Mouse (Mus musculus) lung, embryonic 16.5 days (tissue): ENCODE data around the gene Tpm1. TPM values are rescaled to one million over a fixed set of nuclear protein-coding genes. Genes with fewer than 3 reads are reported as not detected.

Source experiments
- ATAC-seq: fragments of 200-750 bp; cut with Nextera tagmentation; 2 replicates; pipeline ENCODE4 v1.8.0; 2017; ENCODE audit warnings: low read depth, mild to moderate bottlenecking, moderate library complexity
- H3K27ac ChIP-seq: fragments of 300-500 bp; sonication (generic); 2 replicates; pipeline ENCODE4 v1.5.1; 2014; ENCODE audit warnings: mild to moderate bottlenecking, control low read depth, low read length
- H3K27me3 ChIP-seq: fragments of 300-500 bp; sonication (generic); 2 replicates; pipeline ENCODE4 v1.6.1; 2014; ENCODE audit warnings: low read depth, low read length, mixed read lengths; ENCODE audit not compliant: control insufficient read depth, insufficient read depth
- H3K36me3 ChIP-seq: fragments of 300-500 bp; sonication (generic); 2 replicates; pipeline ENCODE4 v1.6.1; 2014; ENCODE audit warnings: low read length; ENCODE audit not compliant: control insufficient read depth, insufficient read depth
- H3K4me1 ChIP-seq: fragments of 300-500 bp; sonication (generic); replicated peaks from 2 replicates; pipeline ENCODE4 v1.6.1; 2014; ENCODE audit warnings: low read length, mixed read lengths; ENCODE audit not compliant: control insufficient read depth, insufficient read depth
- H3K4me2 ChIP-seq: fragments of 300-500 bp; sonication (generic); 2 replicates; pipeline ENCODE4 v1.6.1; 2014; ENCODE audit warnings: low read depth, low read length, control low read depth
- H3K4me3 ChIP-seq: fragments of 300-500 bp; sonication (generic); 2 replicates; pipeline ENCODE4 v1.5.1; 2014; ENCODE audit warnings: mild to moderate bottlenecking, low read length, control low read depth
- H3K9ac ChIP-seq: fragments of 300-500 bp; sonication (generic); 2 replicates; pipeline ENCODE4 v1.6.1; 2014; ENCODE audit warnings: low read length, control low read depth
- H3K9me3 ChIP-seq: fragments of 300-500 bp; sonication (generic); 2 replicates; pipeline ENCODE4 v1.6.1; 2016; ENCODE audit warnings: low read length; ENCODE audit not compliant: control insufficient read depth
- WGBS: fragments of 180-500 bp; shearing (Covaris S2); extraction: QIAGEN DNeasy Blood & Tissue Kit; methylation state at CpG from one replicate; pipeline ENCODE4 v1.1.7; 2014; 5-methylcytosine and 5-hydroxymethylcytosine counted together
- polyA plus RNA-seq: library from polyadenylated mRNA; unstranded; fragments of >200 nt; fragmentation: Nextera tagmentation; extraction: Ambion mirVana; gene quantifications from 2 replicates; pipeline ENCODE4 v1.2.1, GENCODE M21; 2015

Gene Tpm1
- polyA plus RNA-seq, 1 experiment from 2014 or later = 782 TPM

- whole genome bisulfite sequencing = under 1% methylated on average over 63 of the region's 73 CpGs
- H3K9ac ChIP-seq = peak overlapping the region; percentile 95
- ATAC-seq = peak; percentile 95
- peak overlapping the region; percentile 88 for H3K4me3 ChIP-seq
- H3K4me2 ChIP-seq = peak overlapping the region; percentile 73
- peaks cover 66% of the 10 kb centered on the region for H3K4me1 ChIP-seq
- H3K27me3 ChIP-seq = no peaks in the 10 kb centered on the region
- H3K9me3 ChIP-seq = no peaks in the 10 kb centered on the region
- H3K27ac ChIP-seq = peak overlapping the region; percentile 93
- H3K36me3 ChIP-seq = peaks cover 6% of the 10 kb centered on the region
Observed at GRCm38 (mm10) chr9:67043231-67044199, 5.7 kb downstream of the Tpm1 start.

GRCm38 (mm10) chr9:67042813-67043207 is 6.4 kb downstream of the Tpm1 start:
- peak overlapping the region; percentile 88 for H3K4me3 ChIP-seq
- no peak for ATAC-seq
- 17% methylated on average over 6 of the region's 6 CpGs for WGBS
- peak overlapping the region; percentile 95 for H3K9ac ChIP-seq
- no peaks in the 10 kb centered on the region for H3K9me3 ChIP-seq
- peak overlapping the region; percentile 93 for H3K27ac ChIP-seq
- H3K27me3 ChIP-seq = no peaks in the 10 kb centered on the region
- peaks cover 8% of the 10 kb centered on the region for H3K36me3 ChIP-seq
- H3K4me1 ChIP-seq = peaks cover 66% of the 10 kb centered on the region
- H3K4me2 ChIP-seq = peak overlapping the region; percentile 73

- Histone ChIP-seq H3K9ac (peak overlapping the region; percentile 95), H3K4me1 (peaks cover 65% of the 10 kb centered on the region), H3K27ac (peak overlapping the region; percentile 93), H3K4me3 (peak overlapping the region; percentile 88), H3K9me3 (no peaks in the 10 kb centered on the region), H3K36me3 (peaks cover 8% of the 10 kb centered on the region), H3K4me2 (peak overlapping the region; percentile 73), H3K27me3 (no peaks in the 10 kb centered on the region)
- ATAC-seq = no peak
- WGBS = 33% methylated on average over 14 of the region's 14 CpGs
Observed at GRCm38 (mm10) chr9:67041840-67042812, 7.1 kb downstream of the Tpm1 start.

- 8% methylated on average over 4 of the region's 4 CpGs for WGBS
- Histone ChIP-seq H3K27me3 (no peaks in the 10 kb centered on the region), H3K27ac (peak overlapping the region; percentile 93), H3K9me3 (no peaks in the 10 kb centered on the region), H3K9ac (peak overlapping the region; percentile 95), H3K36me3 (peaks cover 9% of the 10 kb centered on the region), H3K4me2 (peak overlapping the region; percentile 73), H3K4me1 (peaks cover 64% of the 10 kb centered on the region), H3K4me3 (peak overlapping the region; percentile 88)
- ATAC-seq = peak; percentile 16; the same call in 1 of the 2 replicates
Observed at GRCm38 (mm10) chr9:67040963-67041839, 8.0 kb downstream of the Tpm1 start.

- peaks cover 23% of the 10 kb centered on the region for H3K36me3 ChIP-seq
- H3K9ac ChIP-seq = no peak overlapping the region
- peaks cover 62% of the 10 kb centered on the region for H3K4me1 ChIP-seq
- WGBS = 74% methylated on average over 10 of the region's 10 CpGs
- no peak overlapping the region for H3K27ac ChIP-seq
- H3K4me2 ChIP-seq = no peak overlapping the region
- H3K9me3 ChIP-seq = peaks cover 5% of the 10 kb centered on the region; the same call in 1 of the 2 replicates
- H3K27me3 ChIP-seq = no peaks in the 10 kb centered on the region
- H3K4me3 ChIP-seq = no peak overlapping the region
- no peak for ATAC-seq
Observed at GRCm38 (mm10) chr9:67039867-67040266, 9.3 kb downstream of the Tpm1 start.

- no peak overlapping the region for H3K4me3 ChIP-seq
- peaks cover 35% of the 10 kb centered on the region for H3K36me3 ChIP-seq
- H3K4me2 ChIP-seq = no peak overlapping the region
- H3K9ac ChIP-seq = no peak overlapping the region
- H3K4me1 ChIP-seq = peaks cover 58% of the 10 kb centered on the region
- peaks cover 7% of the 10 kb centered on the region; the same call in 1 of the 2 replicates for H3K9me3 ChIP-seq
- no peak for ATAC-seq
- H3K27ac ChIP-seq = peak overlapping the region; percentile 27
- H3K27me3 ChIP-seq = no peaks in the 10 kb centered on the region
- whole genome bisulfite sequencing = 82% methylated on average over 7 of the region's 7 CpGs
Observed at GRCm38 (mm10) chr9:67038686-67039085, 10.5 kb downstream of the Tpm1 start.

GRCm38 (mm10) chr9:67037666-67038065 is 11.5 kb downstream of the Tpm1 start:
- H3K4me3 ChIP-seq = no peak overlapping the region
- peak overlapping the region; percentile 91 for H3K27ac ChIP-seq
- no peaks in the 10 kb centered on the region for H3K27me3 ChIP-seq
- H3K36me3 ChIP-seq = peaks cover 45% of the 10 kb centered on the region
- no peak for ATAC-seq
- no peak overlapping the region for H3K4me2 ChIP-seq
- peaks cover 7% of the 10 kb centered on the region; the same call in 1 of the 2 replicates for H3K9me3 ChIP-seq
- WGBS = 77% methylated on average over 4 of the region's 4 CpGs
- H3K9ac ChIP-seq = no peak overlapping the region
- peaks cover 56% of the 10 kb centered on the region for H3K4me1 ChIP-seq

GRCm38 (mm10) chr9:67036527-67037118 is 12.6 kb downstream of the Tpm1 start:
- no peak overlapping the region for H3K9ac ChIP-seq
- no peaks in the 10 kb centered on the region for H3K27me3 ChIP-seq
- ATAC-seq = 0 out of 2 replicates have a peak, but pooled peaks have one; percentile 35
- no peak overlapping the region for H3K4me3 ChIP-seq
- H3K4me2 ChIP-seq = peak overlapping the region; percentile 21; the same call in 1 of the 2 replicates
- peak overlapping the region; percentile 91 for H3K27ac ChIP-seq
- WGBS = 38% methylated on average over 2 of the region's 2 CpGs
- H3K9me3 ChIP-seq = peaks cover 7% of the 10 kb centered on the region; the same call in 1 of the 2 replicates
- H3K36me3 ChIP-seq = peaks cover 55% of the 10 kb centered on the region
- peaks cover 46% of the 10 kb centered on the region for H3K4me1 ChIP-seq
